Mouse (Mus musculus): ENCODE measurements around the gene Garem2.

The Garem2 gene

DNA sequence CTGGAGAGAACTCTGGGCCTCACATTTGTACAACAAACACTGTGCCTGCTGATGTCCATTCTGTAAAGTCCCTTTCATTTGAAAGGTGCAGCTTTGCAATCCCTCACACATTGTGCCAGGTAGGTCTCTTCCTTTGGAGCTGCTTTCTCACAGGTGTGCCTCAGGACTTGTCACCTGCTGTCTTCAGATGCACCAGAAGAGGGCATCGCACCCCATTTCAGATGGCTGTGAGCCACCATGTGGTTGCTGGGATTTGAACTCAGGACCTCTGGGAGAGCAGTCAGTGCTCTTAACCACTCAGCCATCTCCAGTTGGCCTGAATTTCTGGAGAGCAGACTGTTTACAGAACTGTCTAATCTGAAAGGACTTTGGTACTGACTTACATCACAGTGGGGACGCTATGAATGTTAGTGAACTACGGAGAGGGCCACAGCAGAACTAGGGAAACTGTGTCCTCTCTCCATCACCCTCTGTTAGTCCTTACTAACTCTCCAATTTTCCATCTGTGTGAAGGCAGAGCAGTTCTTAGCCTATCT is 7.6 kb downstream of the Garem2 start:
- no peak for DNase-seq

DNA sequence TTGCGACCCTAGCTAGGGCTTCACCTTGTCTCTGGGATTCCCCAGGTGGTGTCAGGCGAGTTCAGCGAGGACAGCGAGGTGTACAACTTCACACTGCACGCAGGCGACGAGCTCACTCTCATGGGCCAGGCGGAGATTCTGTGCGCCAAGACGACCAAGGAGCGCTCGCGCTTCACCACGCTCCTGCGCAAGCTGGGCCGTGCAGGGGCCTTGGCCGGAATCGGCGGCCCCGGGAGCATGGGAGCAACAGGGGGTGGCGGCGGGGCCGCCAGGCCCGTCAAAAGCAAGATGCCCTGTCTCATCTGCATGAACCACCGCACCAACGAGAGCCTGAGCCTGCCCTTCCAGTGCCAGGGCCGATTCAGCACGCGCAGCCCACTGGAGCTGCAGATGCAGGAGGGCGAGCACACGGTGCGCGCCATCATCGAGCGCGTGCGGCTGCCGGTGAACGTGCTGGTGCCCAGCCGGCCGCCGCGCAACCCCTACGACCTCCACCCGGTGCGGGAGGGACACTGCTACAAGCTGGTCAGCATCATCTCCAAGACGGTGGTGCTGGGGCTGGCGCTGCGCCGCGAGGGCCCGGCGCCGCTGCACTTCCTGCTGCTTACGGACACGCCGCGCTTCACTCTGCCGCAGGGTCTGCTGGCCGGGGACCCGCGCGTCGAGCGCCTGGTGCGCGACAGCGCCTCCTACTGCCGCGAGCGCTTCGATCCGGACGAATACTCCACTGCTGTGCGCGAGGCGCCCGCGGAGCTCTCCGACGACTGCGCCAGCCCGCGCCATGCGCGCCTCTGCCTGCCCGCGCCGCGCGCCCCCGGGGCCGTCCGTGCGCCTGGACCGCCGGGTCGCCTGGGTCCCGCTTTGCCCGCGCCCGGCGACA is 9.2 kb downstream of the Garem2 start:
- DNase-seq = no peak

DNA sequence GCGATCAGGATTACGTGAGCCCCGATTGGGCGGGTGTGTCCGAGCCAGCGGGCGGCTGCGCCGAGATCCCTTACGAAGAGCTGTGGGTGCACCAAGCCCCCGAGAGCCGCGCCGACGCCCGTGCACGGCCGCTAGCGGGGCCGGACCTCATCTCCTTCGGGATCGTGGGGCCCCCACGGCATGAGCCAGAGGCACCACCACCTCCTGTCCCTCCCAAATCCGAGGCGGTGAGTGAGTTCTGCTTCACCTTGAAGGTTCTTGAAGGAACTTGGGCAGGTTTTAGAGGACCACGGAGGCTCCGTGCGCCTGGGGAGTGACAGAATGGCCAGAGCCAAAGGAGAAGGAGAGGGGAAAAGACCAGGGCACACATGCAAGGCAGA is 9.8 kb downstream of the Garem2 start:
- DNase-seq = no peak

DNA sequence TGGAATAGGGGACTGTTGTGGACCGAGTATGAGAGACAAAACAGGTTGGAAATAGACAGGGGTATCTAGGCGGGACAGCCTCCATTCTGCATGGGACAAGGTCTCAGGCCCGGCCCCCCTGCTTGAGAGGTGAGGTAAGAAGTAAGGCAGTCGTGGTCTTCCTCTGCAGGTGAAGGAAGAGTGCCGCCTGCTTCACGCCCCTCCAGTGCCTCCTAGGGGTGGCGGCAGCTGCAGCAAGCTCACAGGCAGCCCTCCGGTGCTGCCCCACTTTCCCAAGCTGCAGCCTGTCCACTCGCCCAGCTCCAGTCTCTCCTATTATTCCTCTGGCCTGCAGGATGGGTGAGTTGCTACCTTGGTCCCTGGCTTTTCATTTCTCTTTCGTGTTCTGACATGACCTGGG is 10.8 kb downstream of the Garem2 start:
- DNase-seq = no peak

DNA sequence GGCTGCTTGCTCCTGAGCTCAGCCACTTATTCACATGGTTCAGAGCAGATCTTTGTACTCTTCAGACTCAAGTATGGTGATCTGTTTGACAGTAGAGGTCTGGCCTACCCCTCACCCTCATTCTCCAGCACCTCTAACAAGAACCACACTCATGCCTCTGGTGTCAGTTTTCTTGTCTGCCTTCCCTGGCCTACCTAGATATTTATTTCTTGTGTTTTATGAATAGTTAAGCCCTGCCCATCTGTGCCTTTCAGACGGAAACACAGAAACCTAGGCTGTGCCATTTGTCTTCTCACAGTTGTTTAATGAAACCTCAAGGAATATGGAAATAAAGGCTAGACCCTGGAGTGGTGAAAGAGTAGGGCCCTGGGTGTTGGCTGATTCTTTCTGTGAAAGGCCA is 13.1 kb downstream of the Garem2 start:
- DNase-seq = no peak

DNA sequence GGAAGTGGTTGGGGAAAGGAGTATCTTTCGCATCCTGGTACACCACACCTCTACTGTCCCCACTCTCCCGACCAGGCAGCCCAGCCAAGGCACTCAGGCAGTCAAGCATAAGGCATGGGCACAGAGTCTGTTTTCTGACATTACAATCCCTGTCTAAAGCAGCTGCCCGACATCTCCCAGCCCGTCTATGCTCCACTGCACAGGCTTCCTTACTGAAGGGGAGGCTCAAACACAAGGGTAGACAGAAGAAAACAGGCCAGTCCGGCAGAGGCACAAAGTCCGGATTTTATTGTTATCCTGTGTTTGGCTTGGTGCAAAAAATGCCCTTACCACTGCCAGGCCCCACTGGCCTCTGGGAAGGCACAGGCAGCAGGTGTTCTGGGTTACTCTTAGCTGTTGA is 14.2 kb downstream of the Garem2 start:
- DNase-seq = no peak

DNA sequence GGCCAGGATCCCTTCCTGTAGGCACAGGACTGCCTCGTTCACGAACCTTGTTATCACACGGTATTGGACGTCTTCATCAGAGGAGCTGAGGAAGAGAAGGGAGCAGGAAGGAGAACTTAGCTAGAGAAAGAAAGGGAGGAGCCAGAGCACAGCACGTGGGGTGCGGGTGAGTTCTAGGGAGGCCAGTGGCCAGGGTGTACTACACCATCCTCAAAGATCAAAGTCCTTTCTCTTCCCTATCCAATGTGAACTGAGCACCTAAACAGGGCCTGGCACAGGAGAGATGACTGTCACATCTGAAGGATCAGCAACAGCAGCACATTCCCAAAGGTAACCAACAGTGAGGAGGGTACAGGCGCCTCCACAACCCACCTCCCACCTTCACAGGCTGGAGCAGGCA is 15.1 kb downstream of the Garem2 start:
- DNase-seq = no peak

DNA sequence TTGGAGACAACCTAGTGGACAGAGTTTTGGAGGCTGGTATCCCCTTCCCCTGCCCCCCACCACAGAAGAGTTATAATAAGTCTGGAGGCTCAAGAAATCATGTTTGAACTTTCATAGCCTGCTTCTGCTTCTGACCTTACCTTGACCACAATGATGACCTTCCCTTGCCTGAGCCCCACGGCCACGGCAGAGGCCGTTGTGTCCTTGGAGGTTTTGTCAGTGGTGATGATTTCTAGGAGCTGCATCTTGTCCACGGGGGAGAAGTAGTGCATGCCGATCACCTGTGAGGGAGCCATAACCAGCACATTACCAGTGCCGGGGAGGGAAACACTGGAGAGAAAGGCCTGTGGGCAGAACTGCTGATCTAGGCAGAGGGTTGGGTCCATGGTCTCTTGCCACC is 17.5 kb downstream of the Garem2 start:
- no peak for DNase-seq

DNA sequence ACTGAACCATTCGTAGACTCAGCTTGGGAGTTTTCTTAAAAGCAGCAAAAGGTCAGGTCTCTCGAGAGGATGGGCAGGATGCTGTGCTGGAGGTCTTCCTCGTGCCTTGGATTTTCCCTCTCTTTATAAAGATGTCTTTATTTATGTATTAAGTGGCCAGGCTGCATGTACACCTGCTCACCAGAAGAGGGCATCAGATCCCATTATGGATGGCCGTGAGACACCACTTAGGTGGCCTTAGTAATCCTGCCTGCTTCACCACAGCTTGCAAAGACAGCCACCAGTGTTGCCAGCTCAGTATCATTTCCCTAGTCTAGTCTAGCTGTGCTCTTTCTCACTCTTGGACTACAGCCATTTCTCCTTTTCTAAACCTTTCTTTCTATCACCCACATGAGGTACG is 20.6 kb downstream of the Garem2 start:
- no peak for DNase-seq

DNA sequence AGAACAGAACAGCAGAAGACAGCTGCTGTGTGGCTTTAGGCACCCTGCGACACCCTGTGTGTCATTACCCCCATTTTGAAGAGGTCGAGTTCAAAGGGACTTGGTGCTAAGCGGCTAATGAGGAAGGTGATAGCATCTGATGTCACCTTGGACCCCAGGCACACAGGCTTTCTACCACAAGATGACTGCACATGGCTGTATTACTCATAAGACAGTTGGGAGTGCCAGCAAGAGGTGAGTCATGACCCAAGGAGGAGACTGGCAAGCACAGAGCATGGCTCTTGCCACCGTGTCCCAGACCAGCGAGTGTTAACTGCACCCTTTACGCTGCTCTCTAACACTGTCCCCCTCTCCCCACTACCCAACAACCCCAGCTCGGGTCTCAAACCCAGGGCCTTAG is 21.8 kb downstream of the Garem2 start:
- DNase-seq = no peak

DNA sequence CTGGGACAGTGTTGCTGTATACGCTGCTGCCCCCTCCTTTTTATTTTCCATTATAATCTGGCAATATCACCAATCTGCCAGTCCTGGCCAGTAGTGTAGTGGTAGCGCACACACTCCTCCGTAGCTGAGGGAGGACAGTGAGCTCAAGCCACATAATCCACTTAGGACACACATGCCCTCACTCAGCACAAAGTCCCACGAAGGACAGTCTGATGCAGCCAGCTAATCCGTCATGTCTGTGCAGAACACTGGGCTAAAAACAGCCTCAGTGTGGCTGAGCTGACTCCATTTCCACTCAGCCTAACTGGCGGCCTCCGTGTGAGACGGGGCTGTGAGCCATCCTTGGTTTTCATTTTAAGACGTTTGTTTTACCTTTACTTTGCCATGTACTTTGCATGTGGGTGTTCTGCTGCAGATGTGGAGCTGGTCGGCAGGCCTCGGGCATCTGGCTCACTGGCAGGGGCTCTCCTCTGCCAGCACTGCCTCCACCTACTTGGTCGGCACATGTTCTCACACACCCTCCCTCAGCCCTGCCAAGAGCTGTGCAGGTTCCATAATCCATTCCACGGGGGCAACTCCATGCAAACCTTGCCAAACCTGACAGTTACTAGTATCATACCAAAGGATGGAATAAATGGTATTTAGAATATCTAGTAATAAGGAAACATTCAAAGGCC is 23.1 kb downstream of the Garem2 start:
- DNase-seq = no peak

DNA sequence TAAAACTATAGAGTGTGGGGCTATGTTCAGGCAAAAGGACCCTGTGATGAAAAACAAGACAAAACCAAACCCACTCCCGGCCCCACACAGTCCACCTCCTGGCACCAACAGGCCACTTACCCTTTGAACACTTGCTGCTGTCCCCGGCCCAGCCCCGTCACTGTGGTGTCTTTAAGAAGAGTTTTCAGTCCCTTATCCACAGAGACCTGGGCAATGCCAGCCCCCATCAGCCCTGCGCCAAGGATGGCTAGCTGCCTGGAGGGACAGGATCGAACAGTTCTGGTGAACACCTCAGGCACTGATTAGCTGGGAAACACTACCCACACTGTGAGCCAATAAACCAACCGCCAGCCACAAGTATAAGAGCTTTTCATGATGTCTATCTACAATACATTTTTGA is 23.7 kb downstream of the Garem2 start:
- no peak for DNase-seq

DNA sequence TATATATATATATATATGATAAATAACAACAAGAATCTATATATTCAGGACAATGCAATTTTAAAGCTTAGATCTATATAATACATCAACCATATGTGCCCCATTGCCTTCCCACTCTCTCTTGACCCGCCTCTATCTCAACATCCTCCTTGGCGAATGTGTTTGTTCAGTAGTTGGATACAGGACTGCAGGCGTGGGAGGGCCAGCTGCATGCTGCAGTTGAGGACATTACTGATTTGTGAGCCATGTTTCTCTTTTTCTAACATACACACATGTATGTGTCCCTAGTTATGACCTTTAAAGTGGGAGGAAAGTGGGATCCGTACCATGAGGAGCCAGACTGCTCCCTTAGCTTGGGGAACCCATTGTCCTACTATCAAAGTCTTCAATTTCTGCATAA is 26.3 kb downstream of the Garem2 start:
- DNase-seq = no peak

DNA sequence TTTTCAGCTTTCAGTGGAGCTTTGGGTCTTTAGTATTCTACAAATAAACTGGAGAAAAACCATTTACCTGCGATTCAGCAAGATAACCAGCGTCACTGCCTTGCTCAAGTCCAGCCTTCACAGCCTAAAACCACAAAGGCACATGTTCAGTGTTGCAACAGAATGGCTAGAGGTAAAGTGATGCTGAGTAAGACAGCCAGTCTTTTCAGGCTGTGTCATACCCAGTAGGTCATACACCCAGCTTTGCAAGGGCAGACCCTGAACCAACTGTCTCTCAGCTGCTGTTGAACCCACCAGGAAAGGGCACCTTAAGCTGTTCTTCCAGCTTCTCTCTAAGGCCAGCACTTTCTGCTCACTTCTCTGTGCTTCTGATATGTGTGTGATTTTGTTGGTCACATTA is 27.2 kb downstream of the Garem2 start:
- no peak for DNase-seq

DNA sequence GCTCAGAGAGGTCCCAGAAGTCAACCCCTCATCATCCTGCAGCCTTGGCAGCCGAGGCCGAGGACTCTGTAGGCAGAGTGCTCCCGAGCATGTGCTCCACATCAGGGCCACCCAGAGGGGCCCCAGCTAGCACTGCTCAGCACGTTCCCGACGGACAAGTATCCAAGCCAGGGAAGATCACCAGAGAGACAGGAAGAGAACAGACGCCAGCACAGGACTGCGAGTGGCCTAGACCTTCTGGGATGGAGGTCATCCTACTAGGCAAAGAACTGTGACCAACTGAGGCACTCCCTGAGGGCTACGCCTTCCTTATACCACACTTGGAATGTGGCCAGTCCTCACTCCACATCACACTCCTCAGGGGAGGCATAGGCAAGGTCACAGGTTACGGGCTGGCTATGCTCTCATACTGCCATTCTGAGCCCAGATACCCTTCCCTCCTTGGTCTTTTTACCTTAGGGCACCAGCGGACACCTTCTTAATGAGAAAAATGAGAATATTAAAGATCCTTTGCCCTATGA is 30.8 kb downstream of the Garem2 start:
- DNase-seq = no peak

DNA sequence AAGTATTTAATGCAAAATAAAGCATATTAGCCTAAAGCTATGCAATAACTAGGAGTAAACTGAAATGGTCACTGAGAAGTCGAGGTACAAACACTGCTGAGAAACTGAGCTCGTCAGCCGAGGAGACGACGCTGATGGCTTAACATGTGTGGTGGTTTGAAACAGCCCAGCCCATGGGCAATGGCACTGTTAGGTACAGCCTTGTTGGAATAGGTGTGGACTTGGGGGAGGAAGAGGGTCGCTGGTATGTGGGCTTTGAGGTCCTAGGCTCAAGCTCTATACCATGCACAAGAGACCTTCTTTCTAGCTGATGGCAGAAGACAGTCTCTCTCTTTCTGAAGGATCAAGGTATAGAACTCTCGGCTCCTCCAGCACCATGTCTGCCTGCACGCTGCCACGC is 32.3 kb downstream of the Garem2 start:
- DNase-seq = no peak

DNA sequence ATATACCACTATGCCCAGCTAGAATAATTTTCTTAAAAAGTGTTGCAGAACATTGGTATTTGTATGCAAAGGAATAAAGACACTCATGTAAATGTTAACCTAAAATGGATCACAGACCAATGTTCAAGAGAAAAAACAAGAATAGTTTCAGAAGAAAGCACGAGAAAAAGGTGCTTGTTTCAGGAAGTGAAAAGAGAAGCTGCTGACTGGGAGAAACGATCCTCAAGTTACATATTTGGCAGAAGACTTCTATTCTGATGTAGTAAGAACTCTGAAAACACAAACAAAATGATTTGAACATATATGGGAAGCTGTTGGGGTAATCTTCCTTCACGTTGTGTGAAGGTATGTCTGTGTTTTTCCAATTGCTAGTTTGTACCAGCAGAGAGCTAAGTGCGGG is 33.2 kb downstream of the Garem2 start:
- DNase-seq = no peak

DNA sequence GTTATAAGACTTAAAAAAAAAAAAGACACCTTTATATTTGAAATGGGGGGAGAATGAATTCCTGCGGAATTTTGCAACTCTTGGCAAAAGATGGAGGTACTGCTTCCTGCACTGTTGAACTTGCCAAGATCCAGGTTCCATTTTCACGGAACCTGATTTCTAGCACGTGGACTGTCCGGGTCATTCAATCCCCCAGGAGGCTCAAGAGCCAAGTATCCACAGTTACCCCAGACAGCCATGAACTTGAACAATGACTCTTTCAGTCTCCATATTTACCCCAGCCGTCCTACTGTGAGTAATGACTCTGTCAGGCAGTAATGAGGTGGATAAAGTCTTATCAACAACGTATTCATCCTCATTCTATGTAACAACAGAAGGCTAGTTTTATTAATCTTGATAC is 41.6 kb downstream of the Garem2 start:
- no peak for DNase-seq

DNA sequence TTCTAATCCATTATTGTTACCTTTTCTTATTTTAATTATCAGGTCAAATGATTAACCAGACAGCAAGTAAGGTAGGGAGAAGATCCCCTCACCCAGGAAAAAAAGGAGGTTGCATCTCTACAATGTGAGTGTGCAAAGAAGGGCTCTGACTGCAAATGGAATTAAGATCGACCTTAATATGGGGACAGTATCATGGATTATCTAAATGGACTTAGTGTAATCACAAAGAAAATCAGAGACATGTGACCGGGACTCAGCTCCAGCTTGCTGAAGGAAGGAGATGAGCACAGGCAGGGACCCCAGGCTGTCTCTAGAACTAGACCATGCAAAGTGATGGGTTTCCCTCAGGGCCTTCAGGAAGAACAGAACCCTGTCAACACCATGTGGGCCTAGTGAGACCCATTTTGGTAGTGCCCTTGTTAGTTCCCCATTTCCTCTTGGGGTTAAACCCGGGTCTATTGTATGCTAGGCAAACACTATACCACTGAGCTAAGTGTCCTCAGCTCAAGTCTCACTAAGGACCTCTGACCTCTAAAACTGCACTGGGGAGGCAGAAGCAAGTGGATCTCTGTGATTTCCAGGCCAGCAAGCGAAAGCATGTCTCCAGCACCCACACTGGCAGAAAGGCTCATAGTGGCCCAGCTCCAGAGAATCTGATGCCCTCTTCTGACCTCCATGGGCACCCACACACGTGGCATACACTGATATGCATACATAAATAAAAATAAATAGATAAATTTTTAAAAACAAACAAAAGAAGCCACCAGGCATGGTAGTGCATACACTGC is 43.4 kb downstream of the Garem2 start:
- DNase-seq = no peak

DNA sequence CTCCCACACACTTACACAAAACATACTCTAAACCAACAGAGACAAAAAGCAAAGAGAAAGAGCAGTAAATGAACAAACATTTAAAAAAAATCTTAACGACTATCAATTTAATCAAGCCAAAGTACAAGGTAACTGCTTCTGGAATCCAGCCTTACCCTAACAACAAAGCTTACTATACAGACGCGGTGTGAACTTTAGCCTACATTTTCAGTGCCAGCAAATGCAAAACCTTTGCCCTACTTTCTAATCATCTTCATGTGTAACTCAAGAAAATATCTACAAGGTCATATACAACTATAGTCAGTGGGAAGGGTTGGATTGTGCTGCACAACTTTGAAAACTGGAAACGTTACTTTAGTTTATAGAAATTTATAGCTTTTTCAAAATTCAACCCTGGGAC is 47.0 kb downstream of the Garem2 start:
- DNase-seq = no peak

DNA sequence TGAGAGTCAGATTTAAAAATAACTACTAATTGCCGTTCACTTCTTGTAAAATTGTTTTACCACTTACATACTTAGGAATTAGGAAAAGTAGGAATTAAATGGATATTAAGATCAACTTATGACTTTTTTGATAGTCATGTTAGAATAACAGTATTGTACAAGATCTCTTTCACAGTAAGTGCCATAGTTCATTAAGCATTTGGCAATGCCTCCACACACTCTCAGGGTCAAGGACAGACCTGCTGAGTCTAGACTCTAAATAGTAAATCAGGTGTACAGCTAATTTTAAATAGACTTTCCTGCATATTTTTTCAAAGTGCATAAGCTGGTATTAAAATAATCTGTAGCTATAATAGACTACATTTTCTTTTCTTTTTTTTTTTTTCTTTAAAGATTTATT is 47.5 kb downstream of the Garem2 start:
- no peak for DNase-seq

DNA sequence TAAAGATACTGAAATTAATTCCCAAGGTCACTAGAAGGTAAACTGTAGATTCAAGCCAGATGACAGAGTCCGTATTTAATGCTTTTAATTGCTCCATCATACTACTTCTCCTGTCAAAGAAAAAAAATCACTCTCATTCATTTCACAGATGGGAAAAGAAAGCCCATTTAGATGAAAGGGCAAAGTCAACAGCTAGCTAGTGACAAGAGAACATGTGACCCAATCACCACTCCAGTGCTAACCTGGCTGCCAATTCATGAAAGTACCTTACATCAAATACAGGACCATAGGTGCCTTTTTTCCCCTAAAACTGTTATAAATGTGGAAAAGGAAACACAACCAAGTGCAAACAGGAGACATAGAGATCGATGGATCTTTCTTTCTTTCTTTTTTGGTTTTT is 48.3 kb downstream of the Garem2 start:
- DNase-seq = no peak

DNA sequence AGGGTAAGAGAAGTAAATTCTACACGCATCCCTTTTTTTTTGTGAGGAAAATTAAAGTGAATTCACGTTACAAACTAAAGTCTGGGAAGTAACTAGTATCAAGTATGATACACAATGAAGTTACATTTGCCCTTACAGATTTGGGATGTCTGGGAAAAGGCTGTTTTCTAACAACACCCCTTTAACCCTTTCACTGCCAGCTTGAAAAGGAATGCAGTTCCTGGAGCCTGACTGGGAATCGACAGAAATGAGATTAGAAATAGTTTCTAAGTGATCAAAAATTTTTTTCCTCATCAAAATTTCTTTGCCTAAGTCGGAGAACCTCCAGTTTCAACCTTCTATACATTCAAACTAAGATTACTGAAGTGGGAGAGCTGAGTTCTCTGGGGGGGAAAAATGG is 49.1 kb downstream of the Garem2 start:
- DNase-seq = no peak

Data from layer of hippocampus, adult 9-11 months (tissue).